14 mouse cellular contexts compared by ENCODE assay signal in genomic region chr15:100680381-100680780, GRCm38 (mm10).
"Had no signal": no experiment of that assay in that cellular context is flagged by ENCODE, and none has a peak within 500 bp of the region (broad histone marks: within the 10 kb centered on the region; RNA-seq: fewer than 3 reads in every experiment).

No protein-coding gene starts in this region.

- H3K9me3 ChIP-seq: hindbrain, embryonic 12.5 days; intestine, embryonic 15.5 days; limb, embryonic 12.5 days; liver, embryonic 15.5 days; midbrain, embryonic 15.5 days; neural tube, embryonic 12.5 days had no signal

- DNase-seq: layer of hippocampus, adult 9-11 months; layer of hippocampus, postnatal 36 days; lung, adult 2 months; lung, postnatal 36 days had no signal

- H3K36me3 ChIP-seq: hindbrain, embryonic 12.5 days; intestine, embryonic 15.5 days; limb, embryonic 12.5 days; liver, embryonic 15.5 days; midbrain, embryonic 15.5 days; neural tube, embryonic 12.5 days had no signal

- H3K27me3 ChIP-seq: intestine, embryonic 15.5 days; liver, embryonic 15.5 days; neural tube, embryonic 12.5 days had no signal

- H3K9ac ChIP-seq: hindbrain, embryonic 12.5 days; intestine, embryonic 15.5 days; limb, embryonic 12.5 days; liver, embryonic 15.5 days; midbrain, embryonic 15.5 days; neural tube, embryonic 12.5 days had no signal

- H3K4me2 ChIP-seq: hindbrain, embryonic 12.5 days; intestine, embryonic 15.5 days; limb, embryonic 12.5 days; liver, embryonic 11.5 days; liver, embryonic 15.5 days; midbrain, embryonic 11.5 days; midbrain, embryonic 15.5 days; neural tube, embryonic 12.5 days had no signal

- H3K4me1 ChIP-seq: hindbrain, embryonic 12.5 days; midbrain, embryonic 15.5 days; neural tube, embryonic 12.5 days had no signal

- H3K4me3 ChIP-seq: hindbrain, embryonic 12.5 days; intestine, embryonic 15.5 days; limb, embryonic 12.5 days; liver, embryonic 15.5 days; midbrain, embryonic 15.5 days; neural tube, embryonic 12.5 days had no signal

- ATAC-seq: intestine, embryonic 15.5 days; lung, postnatal 0 days; midbrain, embryonic 15.5 days had no signal

- H3K27ac ChIP-seq: hindbrain, embryonic 12.5 days; intestine, embryonic 15.5 days; limb, embryonic 12.5 days; midbrain, embryonic 15.5 days; neural tube, embryonic 12.5 days; stomach, postnatal 0 days had no signal
